8 mouse cellular contexts compared by ENCODE assay signal in genomic region chr17:85463497-85464392, GRCm38 (mm10).
A peak's percentile ranks its signal among the peaks of the same experiment; 100 is the strongest.
DNase-seq lines count a peak whose midpoint lies in the region; ATAC-seq and TF ChIP-seq lines count a peak whose summit lies in the region.

No protein-coding gene starts in this region.

- H3K79me2 ChIP-seq in CH12.LX (replicated peaks; ENCODE audit: control insufficient read depth, extremely low read depth, insufficient read depth, poor library complexity, severe bottlenecking): no peaks in the 10 kb centered on the region

- no peak overlapping the region for H3K4me3 ChIP-seq in CH12.LX (replicated peaks in 1 of 3; ENCODE audit: low read depth in 2 of 3, low read length in 2 of 3, poor library complexity in 1 of 3)
- no peak overlapping the region; the same call in 1 of the 2 replicates for H3K4me3 ChIP-seq in forebrain, embryonic 11.5 days (ENCODE audit: low read depth, low read length)
- H3K4me3 ChIP-seq in lung, postnatal 0 days (ENCODE audit: low read depth, low read length): no peak overlapping the region

- TF ChIP-seq POLR2A in CH12.LX (IDR thresholded peaks at IDR 0.05; ENCODE audit: low read depth, low read length): no peak

- H3K27me3 ChIP-seq in CH12.LX (replicated peaks): no peaks in the 10 kb centered on the region
- H3K27me3 ChIP-seq in forebrain, embryonic 11.5 days (ENCODE audit: control insufficient read depth, insufficient read depth, low read length): peaks cover 52% of the 10 kb centered on the region
- H3K27me3 ChIP-seq in lung, postnatal 0 days (replicated peaks; ENCODE audit: insufficient read depth, low read length): peaks cover 42% of the 10 kb centered on the region

- H3K9me3 ChIP-seq in CH12.LX (replicated peaks; ENCODE audit: low read length): no peaks in the 10 kb centered on the region
- no peaks in the 10 kb centered on the region for H3K9me3 ChIP-seq in forebrain, embryonic 11.5 days (ENCODE audit: control insufficient read depth, low read length)
- H3K9me3 ChIP-seq in lung, postnatal 0 days (ENCODE audit: low read length): no peaks in the 10 kb centered on the region

- DNase-seq in adrenal gland, postnatal 36 days: peak; percentile 19 to 41
- DNase-seq in adrenal gland, postnatal 4 days (ENCODE audit: low spot score in 2 of 2): no peak
- DNase-seq in CH12.LX (ENCODE audit: extremely low read depth): no peak
- peak; percentile 69 for DNase-seq in forebrain, embryonic 11.5 days (ENCODE audit: low spot score)
- peak; percentile 14 to 60 for DNase-seq in kidney, postnatal 36 days
- DNase-seq in left cerebral cortex, adult 11 months (ENCODE audit: low spot score): no peak
- DNase-seq in lung, postnatal 0 days (ENCODE audit: low spot score): no peak
- no peak for DNase-seq in adrenal gland, adult 18-20 months (ENCODE audit: low spot score in 2 of 2)

- dilution Hi-C loops in CH12.LX (cut with MboI; ENCODE audit: extremely low pct_ligation_motif_present, extremely low pct_unique_long_range_greater_than_20kb, low sequenced_read_pairs): no loop called here

- no peak overlapping the region for H3K9ac ChIP-seq in CH12.LX (ENCODE audit: insufficient read depth, low read depth)
- H3K9ac ChIP-seq in forebrain, embryonic 11.5 days (ENCODE audit: low read length): peak overlapping the region; percentile 51; the same call in 1 of the 2 replicates
- H3K9ac ChIP-seq in lung, postnatal 0 days (replicated peaks; ENCODE audit: low read depth): no peak overlapping the region

- in situ Hi-C loops in CH12.LX (cut with MboI; ENCODE audit: low pct_ligation_motif_present, low pct_unique_long_range_greater_than_20kb, low sequenced_read_pairs): no loop called here

- no peaks in the 10 kb centered on the region for H3K36me3 ChIP-seq in CH12.LX (replicated peaks in 1 of 2; ENCODE audit: control insufficient read depth in 1 of 2, insufficient read depth in 1 of 2, low read length in 1 of 2)
- no peaks in the 10 kb centered on the region for H3K36me3 ChIP-seq in forebrain, embryonic 11.5 days (ENCODE audit: control insufficient read depth, insufficient read depth, low read length)
- no peaks in the 10 kb centered on the region for H3K36me3 ChIP-seq in lung, postnatal 0 days (ENCODE audit: insufficient read depth, low read length)

- no peaks in the 10 kb centered on the region for H3K4me1 ChIP-seq in CH12.LX (ENCODE audit: control insufficient read depth in 1 of 2, insufficient read depth in 2 of 2)
- peaks cover 26% of the 10 kb centered on the region for H3K4me1 ChIP-seq in forebrain, embryonic 11.5 days (replicated peaks; ENCODE audit: control insufficient read depth, insufficient read depth, low read length)
- no peaks in the 10 kb centered on the region for H3K4me1 ChIP-seq in lung, postnatal 0 days (ENCODE audit: insufficient read depth, low read depth, low read length)

- H3K27ac ChIP-seq in CH12.LX (ENCODE audit: insufficient read depth, low read depth): no peak overlapping the region
- H3K27ac ChIP-seq in forebrain, embryonic 11.5 days (ENCODE audit: low read depth, low read length): peak overlapping the region; percentile 51; the same call in 1 of the 2 replicates
- no peak overlapping the region for H3K27ac ChIP-seq in lung, postnatal 0 days (ENCODE audit: low read length)

- ATAC-seq in forebrain, embryonic 11.5 days (replicated peaks; ENCODE audit: low FRiP score): no peak; the same call in 1 of the 2 replicates
- no peak for ATAC-seq in lung, postnatal 0 days

- 11% methylated on average over 22 of the region's 22 CpGs for WGBS in forebrain, embryonic 11.5 days
- WGBS in lung, postnatal 0 days: 12% methylated on average over 22 of the region's 22 CpGs

- TF ChIP-seq EP300 in CH12.LX (IDR thresholded peaks at IDR 0.05; ENCODE audit: low read length): no peak
- no peak for TF ChIP-seq EP300 in lung, postnatal 0 days (IDR thresholded peaks at IDR 0.05)

- no peak for TF ChIP-seq CTCF in CH12.LX (conservative IDR thresholded peaks at IDR 0.05 in 1 of 2, IDR thresholded peaks at IDR 0.05 in 1 of 2; ENCODE audit: low read depth in 2 of 2, low read length in 2 of 2)
- no peak for TF ChIP-seq CTCF in lung, postnatal 0 days (IDR thresholded peaks at IDR 0.05)

- H3K4me2 ChIP-seq in CH12.LX (ENCODE audit: insufficient read depth, low read depth, poor library complexity, severe bottlenecking): 0 out of 2 replicates have a peak overlapping the region, but pooled peaks have one; percentile 19
- H3K4me2 ChIP-seq in forebrain, embryonic 11.5 days (ENCODE audit: low read depth, low read length, severe bottlenecking): peak overlapping the region; percentile 56
- H3K4me2 ChIP-seq in lung, postnatal 0 days (replicated peaks; ENCODE audit: low read depth, low read length): no peak overlapping the region

- no peak for TF ChIP-seq RAD21 in CH12.LX (IDR thresholded peaks at IDR 0.05; ENCODE audit: low read depth, low read length)

TF ChIP-seq in CH12.LX, 34 proteins besides CTCF, POLR2A, EP300 and RAD21:
- TF ChIP-seq USF2 (conservative IDR thresholded peaks at IDR 0.05; ENCODE audit: low read depth, low read length): no peak
- TF ChIP-seq SMC3 (IDR thresholded peaks at IDR 0.05; ENCODE audit: low read depth, low read length): no peak
- TF ChIP-seq CHD1 (IDR thresholded peaks at IDR 0.05; ENCODE audit: low read depth, low read length): no peak
- no peak for TF ChIP-seq NRF1 (IDR thresholded peaks at IDR 0.05; ENCODE audit: low read depth, low read length)

Comparison
In these comparisons a context has a peak if more than half of its experiments do, and no peak if none do; other contexts are left out.
1. DNase-seq: peak in adrenal gland, postnatal 36 days (2 of 2), forebrain, embryonic 11.5 days (single experiment) and kidney, postnatal 36 days (2 of 2); none in adrenal gland, postnatal 4 days (0 of 2), CH12.LX (single experiment), left cerebral cortex, adult 11 months (single experiment), lung, postnatal 0 days (single experiment) and adrenal gland, adult 18-20 months (0 of 2).